Mouse (Mus musculus) ovary, postnatal 14 days (tissue): ENCODE data around the gene Scn3b.

Experiments
- DNase-seq: peaks from one replicate; pipeline ENCODE4 v3.0.0; 2022; ENCODE audit warnings: low spot score

The Scn3b gene

GRCm38 (mm10) chr9:40317735-40318134 lies 48.7 kb downstream of the Scn3b start:
- no peak for DNase-seq

GRCm38 (mm10) chr9:40318771-40319170 lies 49.8 kb downstream of the Scn3b start:
- DNase-seq: no peak

- no peak for DNase-seq
These were observed 51.4 kb downstream of the Scn3b start for GRCm38 (mm10) chr9:40320405-40320804.

GRCm38 (mm10) chr9:40320879-40321667 lies 52.1 kb downstream of the Scn3b start:
- peak; percentile 61 for DNase-seq

- no peak for DNase-seq
These were observed 52.6 kb downstream of the Scn3b start for GRCm38 (mm10) chr9:40321668-40322003.

GRCm38 (mm10) chr9:40322372-40322771 lies 53.4 kb downstream of the Scn3b start:
- no peak for DNase-seq

- DNase-seq: no peak
These were observed 54.2 kb downstream of the Scn3b start for GRCm38 (mm10) chr9:40323171-40323570.

GRCm38 (mm10) chr9:40323773-40324172 lies 54.8 kb downstream of the Scn3b start:
- no peak for DNase-seq

- no peak for DNase-seq
These were observed 55.3 kb downstream of the Scn3b start for GRCm38 (mm10) chr9:40324232-40324792.

- no peak for DNase-seq
These were observed 55.8 kb downstream of the Scn3b start for GRCm38 (mm10) chr9:40324826-40325225.

GRCm38 (mm10) chr9:40326260-40326915 lies 57.4 kb downstream of the Scn3b start:
- no peak for DNase-seq

- peak; percentile 90 for DNase-seq
These were observed 61.8 kb downstream of the Scn3b start for GRCm38 (mm10) chr9:40330609-40331382.

GRCm38 (mm10) chr9:40331411-40332286 lies 62.6 kb downstream of the Scn3b start:
- DNase-seq: no peak

GRCm38 (mm10) chr9:40332326-40332725 lies 63.3 kb downstream of the Scn3b start:
- DNase-seq: no peak

- no peak for DNase-seq
These were observed 64.0 kb downstream of the Scn3b start for GRCm38 (mm10) chr9:40332731-40333648.

- DNase-seq: peak; percentile 79
These were observed 64.8 kb downstream of the Scn3b start for GRCm38 (mm10) chr9:40333649-40334396.

- DNase-seq: no peak
These were observed 65.6 kb downstream of the Scn3b start for GRCm38 (mm10) chr9:40334617-40335016.

- DNase-seq: peak; percentile 42
These were observed 67.7 kb downstream of the Scn3b start for GRCm38 (mm10) chr9:40336701-40337100.

- no peak for DNase-seq
These were observed 68.3 kb downstream of the Scn3b start for GRCm38 (mm10) chr9:40337131-40337820.
